ENCODE assay signal across 8 mouse cellular contexts in the genomic region with DNA sequence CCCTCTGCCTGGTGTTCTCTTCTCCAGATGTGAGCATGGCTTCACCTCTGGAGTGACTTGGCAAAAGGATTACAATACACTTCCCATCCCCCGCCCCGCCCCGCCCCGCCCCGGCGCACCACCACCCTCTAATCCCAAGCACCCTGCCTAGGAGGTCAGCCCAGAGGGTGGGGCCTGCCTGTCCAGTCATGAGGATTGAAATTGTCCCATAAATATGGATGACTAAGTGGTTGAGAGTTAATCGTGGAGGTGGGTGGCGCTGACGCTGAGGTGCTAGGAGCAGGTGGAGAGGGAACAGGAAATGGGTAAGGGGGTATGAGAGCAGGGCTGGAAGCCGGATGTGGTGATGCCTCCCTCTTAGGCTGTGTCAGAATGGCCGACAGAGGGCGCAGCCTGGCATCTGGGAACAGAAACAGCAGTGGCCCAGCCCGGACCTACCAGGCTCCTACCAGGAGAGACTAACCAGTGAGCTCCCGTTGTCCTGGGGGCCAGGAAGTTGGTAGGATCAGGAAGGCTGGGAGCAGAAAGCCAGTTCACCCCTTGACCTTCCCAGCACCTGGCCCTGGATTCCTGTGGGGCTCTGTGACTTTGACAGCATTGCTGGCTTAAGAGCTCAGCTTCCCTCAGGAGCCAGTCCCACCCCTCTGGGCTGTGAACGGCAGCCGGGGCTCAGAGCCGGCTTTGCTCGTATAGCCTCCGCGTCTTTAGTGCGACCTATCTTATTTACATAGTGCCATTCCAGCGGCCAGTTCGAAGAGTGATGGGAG. TPM values are rescaled to one million over a fixed set of nuclear protein-coding genes. Genes with fewer than 3 reads are reported as not detected.
DNase-seq lines count a peak whose midpoint lies in the region; ATAC-seq and TF ChIP-seq lines count a peak whose summit lies in the region.

No protein-coding gene starts in this region.

- H3K9me3 ChIP-seq in CH12.LX (replicated peaks; ENCODE audit: low read length): no peaks in the 10 kb centered on the region
- H3K9me3 ChIP-seq in embryonic facial prominence, embryonic 13.5 days: no peaks in the 10 kb centered on the region
- H3K9me3 ChIP-seq in heart, embryonic 12.5 days (replicated peaks): no peaks in the 10 kb centered on the region
- no peaks in the 10 kb centered on the region for H3K9me3 ChIP-seq in kidney, embryonic 15.5 days (replicated peaks)
- H3K9me3 ChIP-seq in lung, embryonic 15.5 days: no peaks in the 10 kb centered on the region

- 4% methylated on average over 23 of the region's 23 CpGs for WGBS in embryonic facial prominence, embryonic 13.5 days
- WGBS in heart, embryonic 12.5 days: 5% methylated on average over 23 of the region's 23 CpGs
- 3% methylated on average over 23 of the region's 23 CpGs for WGBS in kidney, embryonic 15.5 days
- WGBS in lung, embryonic 15.5 days: 3% methylated on average over 23 of the region's 23 CpGs

- dilution Hi-C loops in CH12.LX (cut with MboI; ENCODE audit: extremely low pct_ligation_motif_present, extremely low pct_unique_long_range_greater_than_20kb, low sequenced_read_pairs): no loop called here

- peak; percentile 41 for TF ChIP-seq POLR2A in CH12.LX (IDR thresholded peaks at IDR 0.05; ENCODE audit: low read depth, low read length)

- H3K27ac ChIP-seq in CH12.LX (ENCODE audit: insufficient read depth, low read depth): peak overlapping the region; percentile 27
- peak overlapping the region; percentile 69 for H3K27ac ChIP-seq in embryonic facial prominence, embryonic 13.5 days
- H3K27ac ChIP-seq in heart, embryonic 12.5 days (ENCODE audit: poor library complexity, severe bottlenecking): peak overlapping the region; percentile 34; the same call in 1 of the 2 replicates
- peak overlapping the region; percentile 89 for H3K27ac ChIP-seq in kidney, embryonic 15.5 days
- peak overlapping the region; percentile 77 for H3K27ac ChIP-seq in lung, embryonic 15.5 days

- peak overlapping the region; percentile 27 to 57 (median 49) for H3K4me3 ChIP-seq in CH12.LX (replicated peaks in 1 of 3; ENCODE audit: low read depth in 2 of 3, low read length in 2 of 3, poor library complexity in 1 of 3)
- H3K4me3 ChIP-seq in embryonic facial prominence, embryonic 13.5 days: peak overlapping the region; percentile 58
- H3K4me3 ChIP-seq in heart, embryonic 12.5 days: peak overlapping the region; percentile 54
- H3K4me3 ChIP-seq in kidney, embryonic 15.5 days (replicated peaks): peak overlapping the region; percentile 58
- peak overlapping the region; percentile 54 for H3K4me3 ChIP-seq in lung, embryonic 15.5 days

- no peaks in the 10 kb centered on the region for H3K36me3 ChIP-seq in CH12.LX (replicated peaks in 1 of 2; ENCODE audit: control insufficient read depth in 1 of 2, insufficient read depth in 1 of 2, low read length in 1 of 2)
- H3K36me3 ChIP-seq in embryonic facial prominence, embryonic 13.5 days: no peaks in the 10 kb centered on the region
- H3K36me3 ChIP-seq in heart, embryonic 12.5 days: no peaks in the 10 kb centered on the region
- H3K36me3 ChIP-seq in kidney, embryonic 15.5 days: no peaks in the 10 kb centered on the region
- no peaks in the 10 kb centered on the region for H3K36me3 ChIP-seq in lung, embryonic 15.5 days

- no peaks in the 10 kb centered on the region for H3K27me3 ChIP-seq in CH12.LX (replicated peaks)
- no peaks in the 10 kb centered on the region for H3K27me3 ChIP-seq in embryonic facial prominence, embryonic 13.5 days
- H3K27me3 ChIP-seq in heart, embryonic 12.5 days (replicated peaks): no peaks in the 10 kb centered on the region
- H3K27me3 ChIP-seq in kidney, embryonic 15.5 days: no peaks in the 10 kb centered on the region
- no peaks in the 10 kb centered on the region for H3K27me3 ChIP-seq in lung, embryonic 15.5 days

- peak overlapping the region; percentile 79 for H3K4me2 ChIP-seq in CH12.LX (ENCODE audit: insufficient read depth, low read depth, poor library complexity, severe bottlenecking)
- H3K4me2 ChIP-seq in embryonic facial prominence, embryonic 13.5 days: peak overlapping the region; percentile 67
- H3K4me2 ChIP-seq in heart, embryonic 12.5 days: peak overlapping the region; percentile 70
- peak overlapping the region; percentile 79 for H3K4me2 ChIP-seq in kidney, embryonic 15.5 days
- peak overlapping the region; percentile 74 for H3K4me2 ChIP-seq in lung, embryonic 15.5 days

- peak; percentile 34; the same call in 1 of the 2 replicates for TF ChIP-seq EP300 in CH12.LX (IDR thresholded peaks at IDR 0.05; ENCODE audit: low read length)

- peak; percentile 78 to 87 for TF ChIP-seq CTCF in CH12.LX (conservative IDR thresholded peaks at IDR 0.05 in 1 of 2, IDR thresholded peaks at IDR 0.05 in 1 of 2; ENCODE audit: low read depth in 2 of 2, low read length in 2 of 2)

- peak; percentile 78 for ATAC-seq in embryonic facial prominence, embryonic 13.5 days (ENCODE audit: insufficient number of reproducible peaks, insufficient read depth, low FRiP score, low TSS enrichment, low read depth)
- peak; percentile 92 for ATAC-seq in heart, embryonic 12.5 days (ENCODE audit: insufficient number of reproducible peaks, low FRiP score)
- peak; percentile 91 for ATAC-seq in kidney, embryonic 15.5 days (replicated peaks; ENCODE audit: low FRiP score)
- ATAC-seq in lung, embryonic 15.5 days (ENCODE audit: borderline replicate concordance, extremely low read depth, low FRiP score, low TSS enrichment): peak; percentile 91
- ATAC-seq in neutrophil, adult 5-6 weeks (ENCODE audit: extremely low read depth, insufficient number of reproducible peaks, low FRiP score, poor library complexity, severe bottlenecking): peak; percentile 78

- TF ChIP-seq RAD21 in CH12.LX (IDR thresholded peaks at IDR 0.05; ENCODE audit: low read depth, low read length): peak; percentile 32

- peaks cover 3 to 11% of the 10 kb centered on the region in 2 experiments for H3K4me1 ChIP-seq in CH12.LX (ENCODE audit: control insufficient read depth in 1 of 2, insufficient read depth in 2 of 2)
- H3K4me1 ChIP-seq in embryonic facial prominence, embryonic 13.5 days: peaks cover 7% of the 10 kb centered on the region; the same call in 1 of the 2 replicates
- H3K4me1 ChIP-seq in heart, embryonic 12.5 days (replicated peaks): peaks cover 6% of the 10 kb centered on the region; the same call in 1 of the 2 replicates
- peaks cover 22% of the 10 kb centered on the region for H3K4me1 ChIP-seq in kidney, embryonic 15.5 days
- peaks cover 20% of the 10 kb centered on the region for H3K4me1 ChIP-seq in lung, embryonic 15.5 days

- H3K9ac ChIP-seq in CH12.LX (ENCODE audit: insufficient read depth, low read depth): peak overlapping the region; percentile 76
- peak overlapping the region; percentile 74 for H3K9ac ChIP-seq in embryonic facial prominence, embryonic 13.5 days
- peak overlapping the region; percentile 16 for H3K9ac ChIP-seq in heart, embryonic 12.5 days
- peak overlapping the region; percentile 62 for H3K9ac ChIP-seq in kidney, embryonic 15.5 days
- peak overlapping the region; percentile 69 for H3K9ac ChIP-seq in lung, embryonic 15.5 days

- in situ Hi-C loops in CH12.LX (cut with MboI; ENCODE audit: low pct_ligation_motif_present, low pct_unique_long_range_greater_than_20kb, low sequenced_read_pairs): loop anchor here (5.0 kb wide), 1 partner anchor 54 kb away; no protein-coding TSS in a partner anchor

- H3K79me2 ChIP-seq in CH12.LX (replicated peaks; ENCODE audit: control insufficient read depth, extremely low read depth, insufficient read depth, poor library complexity, severe bottlenecking): no peaks in the 10 kb centered on the region

- peak; percentile 97 for DNase-seq in CH12.LX (ENCODE audit: extremely low read depth)
- peak; percentile 51 to 69 for DNase-seq in adrenal gland, postnatal 4 days (ENCODE audit: low spot score in 2 of 2)
- peak; percentile 92 for DNase-seq in thymus, postnatal 25 days

TF ChIP-seq in CH12.LX, 34 proteins besides CTCF, POLR2A, EP300 and RAD21 (continues in another document):
- TF ChIP-seq ZC3H11A (IDR thresholded peaks at IDR 0.05; ENCODE audit: low read depth, low read length) (no peak), MEF2A (IDR thresholded peaks at IDR 0.05; ENCODE audit: borderline replicate concordance, low read depth, low read length) (no peak; the same call in none of the 2 replicates), MAZ (IDR thresholded peaks at IDR 0.05; ENCODE audit: low read depth, low read length) (peak; percentile 84), NRF1 (IDR thresholded peaks at IDR 0.05; ENCODE audit: low read depth, low read length) (no peak), ETS1 (conservative IDR thresholded peaks at IDR 0.05; ENCODE audit: low read depth, low read length) (peak; percentile 31; the same call in 1 of the 2 replicates), USF2 (conservative IDR thresholded peaks at IDR 0.05; ENCODE audit: low read depth, low read length) (no peak), MAX (IDR thresholded peaks at IDR 0.05; ENCODE audit: low read length) (no peak; the same call in 1 of the 2 replicates), SIN3A (IDR thresholded peaks at IDR 0.05; ENCODE audit: low read length) (no peak), JUN (IDR thresholded peaks at IDR 0.05; ENCODE audit: insufficient read depth, low read depth, low read length) (no peak), PAX5 (IDR thresholded peaks at IDR 0.05; ENCODE audit: low read length) (no peak), ELF1 (IDR thresholded peaks at IDR 0.05; ENCODE audit: low read depth, low read length) (peak; percentile 86)

RNA-seq across cellular contexts. Expression of a gene that starts 12.7 kb away (rescaled TPM):
- total RNA-seq in CH12.LX (2012; rRNA removed) (4.7 and 5.2 TPM in 2 replicates), CH12.LX (2014; rRNA removed) (2.1 and 2.5 TPM in 2 replicates)
- polyA plus RNA-seq in CH12.LX (2012; ENCODE audit: insufficient read length, low read depth): 1.5 and 2.4 TPM in 2 replicates
- total RNA-seq in adrenal gland, postnatal 4 days (2021): 1 to 10 TPM; 9.1 to 9.7 TPM
- polyA plus RNA-seq in embryonic facial prominence, embryonic 13.5 days (2015; fragmentation: Nextera tagmentation; extraction: Ambion mirVana): 16.4 and 16.8 TPM in 2 replicates
- polyA plus RNA-seq in heart, embryonic 12.5 days (2016; fragmentation: Nextera tagmentation; extraction: Ambion mirVana): 13.2 and 14.2 TPM in 2 replicates
- polyA plus RNA-seq in kidney, embryonic 15.5 days (2015; fragmentation: Nextera tagmentation; extraction: Ambion mirVana): 12.1 and 14.0 TPM in 2 replicates
- polyA plus RNA-seq in lung, embryonic 15.5 days (2015; fragmentation: Nextera tagmentation; extraction: Ambion mirVana): 13.3 and 13.6 TPM in 2 replicates
- total RNA-seq in neutrophil, adult 5-6 weeks (2017): 2.1 and 3.0 TPM in 2 replicates

RNA-seq across cellular contexts. Expression of a gene that starts 47.6 kb away (rescaled TPM):
- total RNA-seq in CH12.LX (2012; rRNA removed): 6.1 and 6.5 TPM in 2 replicates
- 8.3 and 8.5 TPM in 2 replicates for total RNA-seq in CH12.LX (2014; rRNA removed)
- 15.0 and 16.1 TPM in 2 replicates for polyA plus RNA-seq in CH12.LX (2012; ENCODE audit: insufficient read length, low read depth)
- total RNA-seq in adrenal gland, postnatal 4 days (2021): 10 to 100 TPM; 47.5 to 49.4 TPM
- 11.6 and 14.2 TPM in 2 replicates for polyA plus RNA-seq in embryonic facial prominence, embryonic 13.5 days (2015; fragmentation: Nextera tagmentation; extraction: Ambion mirVana)
- 8.8 and 9.2 TPM in 2 replicates for polyA plus RNA-seq in heart, embryonic 12.5 days (2016; fragmentation: Nextera tagmentation; extraction: Ambion mirVana)
- 10.0 and 10.5 TPM in 2 replicates for polyA plus RNA-seq in kidney, embryonic 15.5 days (2015; fragmentation: Nextera tagmentation; extraction: Ambion mirVana)
- 10.9 and 11.4 TPM in 2 replicates for polyA plus RNA-seq in lung, embryonic 15.5 days (2015; fragmentation: Nextera tagmentation; extraction: Ambion mirVana)
- total RNA-seq in neutrophil, adult 5-6 weeks (2017): 25.9 and 29.7 TPM in 2 replicates

Comparison
In these comparisons a context has a peak if more than half of its experiments do, and no peak if none do; other contexts are left out.
1. Peak in every context shown above with its lines: DNase-seq, ATAC-seq, H3K4me3 ChIP-seq and H3K27ac ChIP-seq.
2. H3K27ac ChIP-seq: peak in every context shown above with its lines; median percentile 89 in kidney, embryonic 15.5 days; 77 in lung, embryonic 15.5 days; 69 in embryonic facial prominence, embryonic 13.5 days; 34 in heart, embryonic 12.5 days; 27 in CH12.LX.
3. H3K9ac ChIP-seq: peak in every context shown above with its lines; median percentile 76 in CH12.LX; 74 in embryonic facial prominence, embryonic 13.5 days; 69 in lung, embryonic 15.5 days; 62 in kidney, embryonic 15.5 days; 16 in heart, embryonic 12.5 days.